Mouse (Mus musculus) ES-Bruce4 (cell line): ENCODE results near the gene Clec2g.

ENCODE experiments used
- CTCF ChIP-seq: IDR thresholded peaks from one replicate; pipeline ENCODE4 v1.8.1; 2011; ENCODE audit warnings: low read depth, low read length
- EP300 ChIP-seq: IDR thresholded peaks from 2 replicates; pipeline ENCODE4 v1.6.1; 2011; ENCODE audit warnings: low read depth, low read length; ENCODE audit not compliant: insufficient read depth
- POLR2A ChIP-seq: IDR thresholded peaks from one replicate; pipeline ENCODE4 v1.8.1; 2011; ENCODE audit warnings: low read length; ENCODE audit not compliant: insufficient read depth

- no peak for TF ChIP-seq CTCF
- no peak for TF ChIP-seq POLR2A
- no peak for TF ChIP-seq EP300
Measured at GRCm38 (mm10) chr6:128895404-128896001, 38.7 kb upstream of the Clec2g start.
